Mouse (Mus musculus) liver, adult (tissue): ENCODE data around the gene Lypd4.

ENCODE experiments used
- GATA4 ChIP-seq: IDR thresholded peaks from 2 replicates; pipeline ENCODE4 v1.6.1; 2014; ENCODE audit warnings: mild to moderate bottlenecking, low read length; ENCODE audit not compliant: insufficient replicate concordance

The Lypd4 gene

GRCm38 (mm10) chr7:24824452-24824851, 45.3 kb downstream of the Lypd4 start:
- TF ChIP-seq GATA4, result no peak

- TF ChIP-seq GATA4, result no peak
These were observed 52.2 kb downstream of the Lypd4 start for GRCm38 (mm10) chr7:24817502-24817901.
